Mouse (Mus musculus) spleen, embryonic (tissue): ENCODE measurements around the gene Rassf3.

Experiments used
- CTCF ChIA-PET: fragments of 350-600 bp; sonication (Branson Sonifier 250); formaldehyde crosslinking; loops from one replicate; lab custom pipeline; 2022; lab: Charles Lee

Rassf3 gene

DNA sequence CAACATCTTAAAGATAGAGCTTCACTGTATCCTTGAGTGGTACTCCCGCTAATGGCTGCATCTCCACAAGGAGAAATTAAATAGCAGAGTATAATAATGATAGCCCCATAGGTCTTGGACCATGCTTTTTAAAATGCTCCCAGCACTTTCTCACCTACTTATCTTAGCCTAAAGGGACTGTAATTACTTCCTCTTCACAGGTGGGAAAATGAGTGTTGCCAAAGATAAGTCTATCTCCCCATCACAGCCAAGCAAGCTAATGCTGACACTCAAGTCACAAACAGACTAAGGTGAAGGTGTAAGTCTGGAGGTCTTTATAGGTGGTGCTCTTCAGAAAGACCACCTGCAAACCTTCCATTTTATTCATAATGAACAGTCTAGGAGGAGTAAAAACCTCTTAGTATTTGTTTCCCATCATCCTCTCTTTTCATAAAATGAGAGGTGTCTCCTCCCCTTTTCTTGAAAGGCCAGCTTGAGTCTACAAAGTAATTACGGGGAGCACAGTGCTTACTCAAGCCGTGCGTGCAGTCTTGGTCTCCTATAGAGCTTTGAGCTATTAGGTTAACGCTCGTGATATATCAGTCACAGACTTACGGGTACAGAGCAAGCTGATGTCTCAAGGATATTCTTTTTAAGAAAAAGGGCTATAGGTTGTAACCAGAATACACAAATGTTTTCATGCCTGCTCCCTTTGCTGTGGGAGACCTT lies 16.6 kb upstream of the Rassf3 start:
- CTCF ChIA-PET, result interaction anchor here (0.7 kb wide), 1 partner anchor 14 kb away, joined by 3 read pairs; no protein-coding TSS in a partner anchor

GRCm38 (mm10) chr10:121489941-121490340 lies 13.8 kb upstream of the Rassf3 start:
- CTCF ChIA-PET, result interaction anchor here (0.8 to 0.9 kb wide), 2 partner anchors 10 to 15 kb away, joined by 3 to 9 read pairs; no protein-coding TSS in a partner anchor

- CTCF ChIA-PET, result interaction anchor here (0.6 to 0.9 kb wide), 3 partner anchors 12 to 16 kb away, joined by 3 to 11 read pairs (median 9); no protein-coding TSS in a partner anchor
Measured at GRCm38 (mm10) chr10:121488623-121489299, 12.6 kb upstream of the Rassf3 start.

DNA sequence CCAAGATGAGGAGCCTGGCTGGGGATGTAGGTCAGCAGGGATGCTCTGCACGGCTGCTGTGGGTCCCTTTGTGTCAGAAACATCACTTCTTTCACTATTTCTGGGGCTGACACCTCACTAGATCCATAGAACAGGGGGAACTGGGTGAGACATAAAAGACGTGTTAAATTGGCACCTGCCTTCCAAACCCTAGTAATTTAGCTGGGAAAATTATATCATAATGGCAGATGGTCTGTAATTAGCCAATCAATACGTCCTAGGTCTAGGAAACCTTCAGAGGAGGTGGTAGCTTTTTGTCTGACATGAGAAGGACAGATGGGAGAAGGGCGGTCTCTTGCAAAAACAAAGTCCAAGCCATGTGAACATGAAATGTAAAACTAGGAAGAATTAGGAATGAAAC lies 11.6 kb upstream of the Rassf3 start:
- CTCF ChIA-PET, result no interaction called here

GRCm38 (mm10) chr10:121486350-121486749 lies 10.2 kb upstream of the Rassf3 start:
- CTCF ChIA-PET, result no interaction called here

DNA sequence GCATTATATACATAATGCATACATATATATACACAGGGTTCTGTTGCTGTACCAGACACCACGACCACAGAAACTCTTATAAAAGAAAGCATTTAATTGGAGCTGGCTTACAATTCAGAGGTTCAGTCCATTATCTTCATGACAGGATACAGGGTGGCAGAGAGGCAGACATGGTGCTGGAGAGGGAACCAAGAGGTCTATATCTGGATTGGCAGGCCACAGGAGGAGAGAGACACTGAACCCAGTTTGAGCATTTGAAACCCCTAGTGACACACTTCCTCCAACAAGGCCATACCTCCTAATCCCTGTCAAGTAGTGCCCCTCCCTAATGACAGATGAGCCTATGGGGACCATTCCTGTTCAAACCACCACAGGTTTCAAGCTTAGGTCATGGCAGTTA lies 7.2 kb upstream of the Rassf3 start:
- CTCF ChIA-PET, result interaction anchor here (0.6 kb wide), 2 partner anchors 152 to 929 kb away, joined by 3 read pairs; no protein-coding TSS in a partner anchor

- CTCF ChIA-PET, result no interaction called here
Measured at GRCm38 (mm10) chr10:121481141-121481540, 5.0 kb upstream of the Rassf3 start.

- CTCF ChIA-PET, result no interaction called here
Measured at GRCm38 (mm10) chr10:121479987-121480386, 3.8 kb upstream of the Rassf3 start.

DNA sequence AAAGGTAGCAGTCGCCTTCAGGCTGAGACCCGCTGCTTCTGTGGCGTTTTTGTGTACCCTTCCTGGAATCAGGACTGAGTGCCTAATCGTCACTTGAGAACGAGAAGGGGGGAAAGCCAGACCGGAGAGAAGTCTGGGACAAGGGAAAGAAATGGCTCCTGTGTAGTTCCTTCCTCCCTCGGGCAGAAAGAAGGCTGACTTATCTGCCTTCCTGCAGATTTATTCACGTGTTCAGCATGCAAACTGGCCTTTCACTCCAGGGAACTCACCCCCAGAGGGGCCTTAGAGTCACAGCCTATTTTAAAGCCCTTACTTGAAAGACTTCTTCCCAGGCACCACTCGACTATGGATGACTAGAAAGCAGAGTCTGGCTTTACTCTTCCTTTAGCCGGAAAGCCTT lies 1.3 kb upstream of the Rassf3 start:
- CTCF ChIA-PET, result interaction anchor here (0.7 kb wide), 1 partner anchor 12 kb away, joined by 11 read pairs; no protein-coding TSS in a partner anchor

GRCm38 (mm10) chr10:121476968-121477337 lies 806 bp upstream of the Rassf3 start:
- CTCF ChIA-PET, result interaction anchor here (0.7 kb wide), 1 partner anchor 12 kb away, joined by 11 read pairs; no protein-coding TSS in a partner anchor

DNA sequence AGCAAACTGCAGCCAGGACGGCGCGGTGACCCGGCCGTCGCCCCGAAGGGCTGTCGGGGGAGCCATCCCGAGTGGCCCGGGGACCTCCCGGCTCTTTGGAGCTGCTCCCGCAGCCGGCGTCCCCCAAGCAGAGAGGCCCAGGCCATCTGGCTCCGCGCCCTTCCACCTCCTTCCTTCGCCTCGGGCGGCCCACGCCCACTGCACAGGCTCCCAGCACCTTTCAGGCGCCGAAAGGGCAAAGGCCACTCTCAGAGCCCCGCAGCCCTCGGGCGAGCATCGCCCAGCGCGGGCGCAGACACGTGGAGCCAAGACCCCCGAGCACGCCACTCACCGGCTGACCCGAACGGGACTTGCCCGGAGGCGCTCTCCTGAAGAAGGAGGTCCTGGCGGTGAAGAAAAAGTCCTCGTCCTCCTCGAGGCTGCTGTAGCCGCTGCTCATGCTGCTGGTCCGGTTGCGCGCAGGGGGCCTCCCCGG lies 438 bp downstream of the Rassf3 start:
- CTCF ChIA-PET, result interaction anchor here (0.6 kb wide), 1 partner anchor 40 kb away, joined by 10 read pairs; no protein-coding TSS in a partner anchor

DNA sequence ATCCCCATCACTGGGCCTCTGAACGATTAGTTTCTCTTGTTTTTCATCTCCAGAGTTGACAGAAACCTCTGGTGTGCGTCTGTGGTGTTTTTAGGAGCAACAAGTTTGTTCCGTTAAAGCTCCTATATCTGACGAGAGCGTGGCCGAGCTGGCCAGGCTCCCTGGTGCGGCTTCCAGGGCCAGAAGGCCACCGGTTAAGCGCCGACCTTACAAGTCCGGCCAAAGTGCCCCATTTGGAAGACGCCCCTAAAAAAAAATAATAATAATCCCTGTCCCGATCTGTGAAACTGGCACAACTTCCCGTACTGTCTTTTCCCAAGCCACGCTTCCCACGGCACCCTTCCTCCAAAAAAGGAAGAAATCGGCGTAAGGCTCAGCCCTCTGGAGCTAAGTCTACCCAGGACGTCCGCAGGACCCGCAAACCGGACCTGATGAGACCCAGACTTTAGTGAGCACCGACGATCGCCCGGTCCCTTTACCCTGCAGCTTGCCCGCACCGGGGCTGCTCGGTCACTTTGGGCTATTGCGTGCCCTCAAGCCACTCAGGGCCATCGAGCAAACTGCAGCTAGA lies 961 bp downstream of the Rassf3 start:
- CTCF ChIA-PET, result interaction anchor here (0.6 to 0.7 kb wide), 2 partner anchors 27 to 40 kb away, joined by 3 to 10 read pairs; no protein-coding TSS in a partner anchor

- CTCF ChIA-PET, result interaction anchor here (0.6 to 0.8 kb wide), 2 partner anchors 45 to 97 kb away, joined by 4 read pairs; no protein-coding TSS in a partner anchor
Measured at GRCm38 (mm10) chr10:121474288-121474687, 1.9 kb downstream of the Rassf3 start.

GRCm38 (mm10) chr10:121473723-121474215 lies 2.4 kb downstream of the Rassf3 start:
- CTCF ChIA-PET, result interaction anchor here (0.6 to 0.8 kb wide), 3 partner anchors 12 to 97 kb away, joined by 3 to 4 read pairs (median 4); no protein-coding TSS in a partner anchor

DNA sequence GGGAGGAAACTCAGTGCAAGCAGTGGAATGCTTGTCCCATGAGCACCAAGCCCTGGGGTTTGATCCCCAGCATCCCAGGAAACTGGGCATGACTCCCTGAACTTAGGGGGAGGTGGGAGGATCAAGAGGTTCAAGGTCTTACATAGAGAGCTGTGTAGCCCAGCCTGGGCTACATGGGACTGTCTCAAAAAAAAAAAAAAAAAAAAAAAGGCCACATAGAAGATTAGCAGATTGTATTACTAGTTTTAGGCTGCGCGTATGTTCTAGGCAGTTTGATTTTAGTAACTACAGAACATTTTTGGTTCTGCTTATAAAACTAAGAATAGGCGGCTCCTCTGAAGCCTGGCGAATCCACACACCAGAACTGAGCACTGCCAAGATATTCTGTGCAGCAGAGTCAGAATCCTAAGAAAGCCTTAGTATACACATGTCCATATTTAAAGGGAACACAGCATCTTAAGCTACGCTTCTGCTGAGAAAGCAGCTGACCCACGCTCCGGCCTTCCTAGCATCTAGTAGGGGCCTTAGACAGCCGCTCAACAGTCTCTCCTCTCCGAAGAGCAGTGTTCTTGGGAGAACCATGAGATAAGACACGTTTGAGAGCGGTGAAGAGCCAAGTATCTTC lies 3.4 kb downstream of the Rassf3 start:
- CTCF ChIA-PET, result interaction anchor here (0.6 kb wide), 3 partner anchors 23 to 97 kb away, joined by 4 to 13 read pairs (median 5); no protein-coding TSS in a partner anchor

DNA sequence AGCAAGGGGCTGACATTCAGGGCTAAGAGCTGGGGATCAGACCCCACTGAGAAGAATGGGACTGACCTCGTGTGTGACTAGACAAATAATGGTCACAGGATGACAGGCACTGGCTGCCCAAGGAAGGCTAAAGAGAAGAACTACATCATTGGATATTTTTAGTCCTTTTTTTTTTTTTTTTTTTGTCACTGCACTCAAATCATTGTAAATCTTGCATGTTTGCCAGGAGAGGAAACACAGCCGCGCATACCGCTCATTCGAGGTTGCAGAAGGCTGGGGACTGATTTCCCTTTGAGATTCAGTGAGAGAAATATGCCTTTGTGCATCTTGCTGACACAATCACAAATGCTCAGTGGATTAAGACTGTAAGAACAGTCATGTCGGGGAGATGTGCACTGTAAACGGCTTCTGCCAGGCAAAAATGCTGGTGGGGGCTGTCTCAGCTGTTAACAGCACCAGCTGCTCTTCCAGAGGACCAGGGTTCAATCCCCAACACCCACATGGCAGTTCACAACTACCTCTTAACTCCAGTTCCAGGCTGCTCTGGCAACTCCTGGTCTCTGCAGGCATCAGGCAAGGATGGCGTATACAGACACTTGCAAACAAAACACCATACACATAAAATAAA lies 4.5 kb downstream of the Rassf3 start:
- CTCF ChIA-PET, result interaction anchor here (0.8 kb wide), 1 partner anchor 35 kb away, joined by 3 read pairs; no protein-coding TSS in a partner anchor

DNA sequence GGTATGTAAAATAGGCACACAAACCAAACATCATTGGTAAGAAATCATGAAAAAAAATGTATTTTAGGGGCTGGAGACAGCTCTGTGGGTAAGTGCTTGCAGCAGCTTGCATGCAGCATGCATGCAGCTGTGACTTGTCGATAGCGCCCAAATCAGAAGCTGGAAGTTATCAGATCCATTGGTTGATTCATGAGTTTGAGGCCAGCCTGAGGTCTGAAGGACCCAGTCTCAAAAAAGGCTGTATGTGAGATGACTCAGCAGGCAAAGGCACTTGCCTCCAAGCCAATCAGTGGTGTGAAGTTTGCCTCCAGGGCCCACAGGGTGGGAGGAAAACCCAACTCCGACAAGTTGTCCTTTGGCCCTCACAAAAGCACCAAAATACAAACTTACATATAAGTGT lies 6.5 kb downstream of the Rassf3 start:
- CTCF ChIA-PET, result no interaction called here

- CTCF ChIA-PET, result interaction anchor here (0.6 kb wide), 1 partner anchor 26 kb away, joined by 9 read pairs; no protein-coding TSS in a partner anchor
Measured at GRCm38 (mm10) chr10:121468985-121469384, 7.2 kb downstream of the Rassf3 start.

DNA sequence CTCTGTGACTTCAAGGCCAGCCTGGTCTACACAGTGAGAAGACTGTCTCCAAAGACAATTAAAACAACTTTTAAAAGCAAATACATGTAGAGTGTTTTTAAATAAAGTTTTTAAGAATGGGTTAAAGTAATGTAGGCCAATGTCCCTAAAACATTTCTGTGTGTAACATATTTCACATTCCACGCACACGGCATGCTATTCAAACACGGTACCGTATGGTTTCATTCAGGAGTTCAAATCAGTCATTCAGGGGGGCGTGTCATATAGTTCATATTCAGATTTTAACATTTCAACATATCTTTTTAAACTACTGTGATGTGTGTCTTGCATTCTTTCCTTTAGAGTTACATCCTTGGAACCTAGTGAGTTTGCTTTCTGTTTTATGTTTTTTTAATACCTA lies 7.9 kb downstream of the Rassf3 start:
- CTCF ChIA-PET, result no interaction called here

- CTCF ChIA-PET, result interaction anchor here (0.7 kb wide), 2 partner anchors 58 to 214 kb away, joined by 3 to 28 read pairs; no protein-coding TSS in a partner anchor
Measured at GRCm38 (mm10) chr10:121467792-121468191, 8.4 kb downstream of the Rassf3 start.
